ENCODE assay signal across 23 mouse cellular contexts in the genomic region with DNA sequence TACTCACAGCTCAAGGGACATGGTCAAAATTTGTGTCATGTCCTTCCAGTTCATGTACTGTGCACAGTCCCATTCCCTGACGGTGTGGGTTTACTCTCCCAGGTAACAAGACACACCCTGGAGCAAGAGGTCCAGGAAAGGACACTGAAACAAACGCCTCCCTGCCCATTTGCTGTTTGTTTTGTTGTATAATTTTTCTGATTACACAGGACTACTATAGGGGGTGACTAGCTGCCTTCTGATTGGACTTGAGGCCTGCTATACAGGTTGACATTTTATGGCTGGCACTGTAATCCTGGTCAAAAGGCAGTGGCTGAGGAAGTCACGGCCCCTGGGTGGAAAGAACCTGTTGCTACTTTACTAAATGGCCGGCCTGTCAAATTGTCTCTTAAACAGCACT. TPM values are rescaled to one million over a fixed set of nuclear protein-coding genes. Genes with fewer than 3 reads are reported as not detected.
"Had no signal": no experiment of that assay in that cellular context is flagged by ENCODE, and none has a peak within 500 bp of the region (broad histone marks: within the 10 kb centered on the region; RNA-seq: fewer than 3 reads in every experiment).

No protein-coding gene starts in this region.

- H3K36me3 ChIP-seq: kidney, embryonic 15.5 days; limb, embryonic 12.5 days; limb, embryonic 15.5 days; liver, embryonic 12.5 days; liver, embryonic 15.5 days; midbrain, embryonic 10.5 days; midbrain, embryonic 13.5 days; neural tube, embryonic 13.5 days had no signal

- H3K9me3 ChIP-seq: kidney, embryonic 15.5 days; limb, embryonic 12.5 days; limb, embryonic 15.5 days; liver, embryonic 12.5 days; liver, embryonic 15.5 days; megakaryocyte, embryonic 14.5 days; midbrain, embryonic 10.5 days; midbrain, embryonic 13.5 days; neural tube, embryonic 13.5 days had no signal

- H3K27me3 ChIP-seq: kidney, embryonic 15.5 days; limb, embryonic 12.5 days; limb, embryonic 15.5 days; liver, embryonic 12.5 days; midbrain, embryonic 13.5 days; neural tube, embryonic 13.5 days had no signal

- DNase-seq: kidney, adult 11 months; kidney, adult 8-10 months; kidney, postnatal 10 days; kidney, postnatal 36 days; left cerebral cortex, postnatal 4 days; lung, embryonic 14.5 days; lung, postnatal 36 days; thymus, adult 18-20 months; thymus, postnatal 36 days had no signal

- H3K9ac ChIP-seq: kidney, embryonic 15.5 days; limb, embryonic 12.5 days; limb, embryonic 15.5 days; liver, embryonic 12.5 days; liver, embryonic 15.5 days; lung, embryonic 14.5 days; midbrain, embryonic 13.5 days; neural tube, embryonic 13.5 days had no signal

- H3K4me3 ChIP-seq: kidney, embryonic 15.5 days; limb, embryonic 12.5 days; limb, embryonic 15.5 days; liver, embryonic 12.5 days; liver, embryonic 15.5 days; megakaryocyte, embryonic 14.5 days; midbrain, embryonic 10.5 days; midbrain, embryonic 13.5 days; myocyte; neural tube, embryonic 13.5 days had no signal

- H3K27ac ChIP-seq: kidney, embryonic 15.5 days; limb, embryonic 12.5 days; limb, embryonic 15.5 days; liver, embryonic 12.5 days; liver, embryonic 15.5 days; midbrain, embryonic 10.5 days; midbrain, embryonic 13.5 days; neural tube, embryonic 13.5 days had no signal

- ATAC-seq: liver, embryonic 12.5 days; lung, postnatal 0 days; midbrain, embryonic 13.5 days; midbrain, embryonic 16.5 days had no signal

- H3K4me1 ChIP-seq: kidney, embryonic 15.5 days; limb, embryonic 12.5 days; liver, embryonic 12.5 days; liver, embryonic 15.5 days; megakaryocyte, embryonic 14.5 days; midbrain, embryonic 10.5 days; midbrain, embryonic 13.5 days had no signal

- H3K4me2 ChIP-seq: kidney, embryonic 15.5 days; limb, embryonic 12.5 days; limb, embryonic 15.5 days; liver, embryonic 12.5 days; liver, embryonic 15.5 days; lung, embryonic 14.5 days; midbrain, embryonic 13.5 days; neural tube, embryonic 13.5 days had no signal

RNA-seq across cellular contexts. Expression of gene Aqp12, which starts 16.2 kb away (rescaled TPM):
- polyA plus RNA-seq: kidney, embryonic 15.5 days; limb, embryonic 12.5 days; limb, embryonic 15.5 days; liver, embryonic 12.5 days; liver, embryonic 15.5 days; lung, embryonic 14.5 days; lung, postnatal 0 days; midbrain, embryonic 10.5 days; midbrain, embryonic 13.5 days; midbrain, embryonic 16.5 days; myocyte; neural tube, embryonic 13.5 days; stomach, embryonic 14.5 days; urinary bladder, adult 2 months had no signal
